Mouse (Mus musculus) brain, embryonic 18.5 days (tissue): ENCODE measurements around the gene Osbpl2.

Source experiments
- DNase-seq: peaks from one replicate; pipeline ENCODE4 v3.0.0-alpha.2; 2012; ENCODE audit warnings: low read depth, low spot score

Osbpl2 gene

DNA sequence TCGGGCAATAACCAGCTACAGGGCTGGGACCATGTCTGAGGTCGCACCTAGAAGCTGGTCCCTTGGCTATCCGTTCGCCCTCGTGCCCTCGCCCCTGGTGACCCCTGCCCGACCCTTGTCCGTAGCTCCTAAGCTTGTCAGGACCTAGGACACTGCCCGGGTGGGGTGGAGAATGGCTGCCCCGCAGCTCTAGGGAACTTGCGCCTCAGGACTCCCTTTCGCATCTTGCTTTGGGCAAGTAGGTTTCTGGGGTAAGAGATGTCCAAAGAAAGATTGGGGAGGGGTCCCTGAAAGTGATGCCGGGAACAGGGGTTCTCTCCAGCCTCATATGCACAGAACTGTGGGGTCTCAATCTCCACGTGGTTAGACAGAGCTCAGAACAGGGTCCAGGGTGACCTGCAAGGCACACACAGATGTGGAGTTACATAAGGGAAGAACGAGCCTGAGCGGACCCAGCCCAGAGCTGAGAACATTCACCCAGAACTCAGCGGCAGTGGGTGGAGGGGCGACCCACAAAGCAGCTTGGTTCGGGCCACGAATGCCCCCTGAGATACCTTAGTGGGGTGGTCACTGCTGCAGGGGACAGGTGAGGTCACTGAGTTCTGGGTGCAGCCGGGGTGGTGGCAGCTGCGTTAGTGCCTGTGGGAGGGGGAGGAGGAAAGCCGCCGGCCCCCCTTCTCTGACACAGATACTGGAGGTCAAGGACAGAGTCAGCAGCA lies 14.3 kb upstream of the Osbpl2 start:
- DNase-seq, result no peak

DNA sequence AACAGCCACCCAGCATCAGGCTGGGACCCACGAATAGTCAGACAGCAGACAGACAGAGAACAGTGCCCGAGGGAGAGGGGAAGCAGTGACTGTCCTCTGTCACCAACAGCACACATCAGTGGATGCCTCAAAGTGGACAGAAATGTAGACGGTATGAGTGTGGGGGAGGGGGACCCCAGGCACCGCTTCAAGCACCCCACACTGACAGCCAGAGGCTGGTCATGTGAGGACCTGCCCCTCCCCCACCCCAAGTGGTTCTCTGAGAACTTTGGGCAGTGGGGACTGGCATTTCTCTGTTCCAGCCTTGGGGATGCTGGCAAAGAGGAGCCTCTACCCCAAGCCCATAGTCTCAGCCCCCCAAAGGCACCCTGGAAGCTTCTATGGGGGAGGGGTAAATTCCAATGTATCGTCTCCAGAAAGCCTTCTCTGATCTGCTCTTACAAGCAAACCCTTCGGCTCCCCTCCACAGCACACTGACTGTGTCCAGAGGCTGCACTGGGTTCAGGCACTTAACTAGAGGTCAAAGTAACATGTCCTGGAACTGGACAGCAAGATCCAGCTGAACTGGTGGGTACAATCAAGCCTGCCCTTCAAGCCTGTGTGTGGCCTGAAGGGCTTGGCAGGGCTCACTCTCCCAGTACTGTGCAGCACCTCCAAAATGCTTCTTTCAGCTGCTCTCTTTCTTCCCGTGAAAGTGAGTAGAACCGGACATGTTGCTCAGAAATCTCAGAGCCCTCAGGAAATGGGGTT lies 13.5 kb upstream of the Osbpl2 start:
- no peak for DNase-seq

DNA sequence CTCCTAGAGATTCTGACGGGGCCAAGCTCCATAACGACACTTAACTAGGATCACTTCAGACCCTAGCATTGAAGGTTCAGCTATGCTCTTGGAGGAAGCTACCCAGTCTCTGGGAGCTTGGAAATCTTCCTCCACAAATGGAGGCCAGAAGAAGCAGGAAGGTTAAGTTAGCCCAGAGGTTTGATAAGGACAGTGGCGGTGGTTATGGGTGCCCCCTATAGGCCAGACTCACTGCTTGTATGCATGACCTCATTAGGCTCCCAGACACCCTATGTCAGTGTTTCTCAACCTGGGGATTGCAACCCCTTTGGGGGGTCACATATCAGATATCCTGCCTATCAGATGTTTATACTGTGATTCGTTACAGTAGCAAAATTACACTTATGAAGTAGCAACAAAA lies 12.0 kb upstream of the Osbpl2 start:
- no peak for DNase-seq

DNA sequence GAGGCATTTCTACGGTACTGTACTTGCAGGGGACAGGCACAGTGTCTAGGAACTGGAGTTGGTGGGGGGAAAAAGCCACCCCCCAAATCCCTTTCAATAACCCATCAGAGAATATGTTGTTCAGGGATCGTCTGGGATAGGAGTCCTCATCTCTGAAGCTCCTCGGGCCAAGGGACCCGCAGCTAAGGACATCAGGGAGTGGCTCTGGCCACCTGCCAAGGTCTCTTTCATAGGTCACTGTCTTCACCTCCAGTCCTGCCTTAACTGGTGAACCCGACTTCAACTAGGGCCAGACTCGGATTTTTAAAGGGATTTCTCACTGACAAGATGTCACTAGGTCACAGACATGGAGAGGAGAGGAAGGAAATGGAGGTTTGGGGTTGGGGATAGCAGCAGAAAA lies 10.8 kb upstream of the Osbpl2 start:
- no peak for DNase-seq

DNA sequence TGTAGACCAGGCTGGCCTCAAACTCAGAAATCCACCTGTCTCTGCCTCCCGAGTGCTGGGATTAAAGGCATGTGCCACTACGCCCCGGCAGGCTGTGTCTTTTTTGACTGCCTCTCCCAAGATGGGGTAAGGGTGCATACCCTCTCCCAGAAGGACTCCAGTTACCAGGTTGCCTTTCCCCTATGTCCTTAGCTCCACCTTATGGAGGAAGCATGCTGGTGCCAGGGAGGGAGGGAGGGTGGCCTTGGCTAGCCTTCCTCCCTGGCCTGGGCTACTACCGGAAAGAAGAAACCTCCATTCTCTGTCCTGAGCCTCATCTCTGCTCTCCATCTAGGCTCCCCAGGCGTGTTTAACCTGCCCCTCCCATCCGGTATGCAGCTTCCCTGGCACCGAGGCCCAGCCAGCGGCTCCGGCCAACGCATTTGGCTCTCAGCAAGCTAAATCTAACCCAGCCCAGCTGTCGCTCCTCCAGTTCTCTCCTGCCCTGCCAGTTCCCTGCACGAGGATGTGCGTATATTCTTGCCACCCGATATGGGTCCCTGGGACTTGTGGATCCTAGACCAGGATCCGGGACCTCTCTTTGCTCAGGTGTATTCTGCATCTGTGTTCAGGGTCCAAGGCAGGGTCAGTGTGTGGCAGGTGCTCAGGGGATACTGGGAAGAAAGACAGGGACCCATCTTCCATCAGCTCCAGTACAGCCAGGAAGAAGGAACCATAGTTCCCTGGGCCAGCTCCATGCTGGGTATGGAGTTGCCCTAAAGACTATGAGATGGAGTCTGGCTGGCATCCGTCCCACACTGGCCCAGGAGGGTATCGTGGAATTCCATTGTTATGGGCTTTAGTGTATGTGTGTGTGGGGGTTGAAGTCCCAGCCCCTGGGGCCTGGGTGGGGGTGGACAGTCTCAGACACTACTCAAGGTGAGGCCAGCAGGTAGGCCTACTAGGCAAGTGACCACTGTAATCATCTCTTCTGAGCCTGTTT lies 4.9 kb upstream of the Osbpl2 start:
- DNase-seq, result no peak

DNA sequence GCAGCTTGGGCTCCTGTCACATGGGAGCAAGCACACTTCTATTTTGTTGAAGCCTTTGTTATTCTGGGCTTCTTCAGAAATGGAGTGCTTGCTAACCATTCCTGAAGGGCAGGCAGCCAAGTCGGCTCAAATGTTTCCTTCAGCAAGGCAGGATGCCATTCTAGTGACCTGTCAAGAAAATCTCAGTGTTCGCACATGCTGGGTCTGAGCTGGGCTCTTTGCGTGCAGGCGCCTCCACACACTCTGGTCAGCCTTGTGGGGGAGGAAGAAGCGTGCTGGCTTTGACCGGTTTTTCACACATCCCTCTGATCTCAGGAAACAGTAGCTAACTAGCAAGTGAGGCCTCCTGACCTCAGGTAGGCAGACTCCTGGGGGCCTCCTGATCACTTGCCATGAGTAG lies 3.8 kb upstream of the Osbpl2 start:
- DNase-seq, result no peak

DNA sequence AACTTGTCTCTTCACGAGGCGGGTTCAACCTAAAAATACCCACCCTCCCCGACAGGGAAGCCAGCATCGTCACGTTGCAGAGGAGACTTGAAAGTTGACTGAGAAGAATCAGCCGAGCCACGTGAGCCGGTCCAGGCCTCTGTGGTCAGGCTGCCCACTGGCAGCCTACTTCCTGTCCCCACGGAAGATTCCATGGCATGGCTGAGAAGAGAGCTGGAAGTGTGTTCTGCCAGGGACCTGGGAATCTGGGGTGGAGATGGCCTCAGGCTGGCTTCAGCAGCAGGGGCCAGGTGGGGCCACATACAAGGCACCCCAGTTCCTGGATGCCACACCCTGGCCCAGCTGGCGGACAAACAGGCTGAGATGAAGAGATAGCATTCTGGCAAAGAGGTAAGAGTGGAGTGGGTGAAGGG lies 3.0 kb upstream of the Osbpl2 start:
- no peak for DNase-seq

DNA sequence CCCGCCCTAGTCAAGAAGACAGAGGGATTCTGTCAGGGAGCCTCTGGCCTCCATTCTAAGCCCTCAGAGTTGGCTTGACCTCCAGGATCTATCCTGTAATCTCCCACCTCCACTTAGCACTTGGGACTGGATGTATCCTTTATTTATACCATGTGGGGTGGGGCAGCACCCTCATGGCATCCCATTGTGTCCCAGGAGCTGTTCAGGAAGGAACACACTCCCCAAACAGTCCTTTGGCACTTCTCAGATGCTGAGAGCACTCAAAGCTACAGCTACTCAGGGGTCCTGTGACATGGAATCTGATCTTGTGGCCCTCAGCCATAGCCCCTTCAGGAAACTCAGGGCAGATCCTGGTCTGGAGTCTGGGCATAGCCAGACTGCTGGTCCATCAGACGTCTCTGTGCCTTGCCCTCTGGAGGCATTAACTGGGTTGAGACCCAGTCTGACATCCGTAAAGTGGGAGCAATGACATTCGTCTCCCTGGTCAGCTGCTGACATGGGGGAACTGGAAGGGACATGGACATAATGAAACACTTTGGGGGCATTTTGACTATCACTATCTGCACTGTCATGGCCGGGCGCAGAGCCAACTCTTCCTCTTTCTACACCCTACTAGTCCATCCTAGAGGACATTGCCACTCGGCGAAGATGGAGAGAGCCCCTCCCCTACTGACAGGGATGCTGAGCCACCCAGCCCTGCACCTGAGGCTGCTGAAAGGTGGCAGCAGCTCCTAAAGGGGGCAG lies 2.2 kb upstream of the Osbpl2 start:
- no peak for DNase-seq

DNA sequence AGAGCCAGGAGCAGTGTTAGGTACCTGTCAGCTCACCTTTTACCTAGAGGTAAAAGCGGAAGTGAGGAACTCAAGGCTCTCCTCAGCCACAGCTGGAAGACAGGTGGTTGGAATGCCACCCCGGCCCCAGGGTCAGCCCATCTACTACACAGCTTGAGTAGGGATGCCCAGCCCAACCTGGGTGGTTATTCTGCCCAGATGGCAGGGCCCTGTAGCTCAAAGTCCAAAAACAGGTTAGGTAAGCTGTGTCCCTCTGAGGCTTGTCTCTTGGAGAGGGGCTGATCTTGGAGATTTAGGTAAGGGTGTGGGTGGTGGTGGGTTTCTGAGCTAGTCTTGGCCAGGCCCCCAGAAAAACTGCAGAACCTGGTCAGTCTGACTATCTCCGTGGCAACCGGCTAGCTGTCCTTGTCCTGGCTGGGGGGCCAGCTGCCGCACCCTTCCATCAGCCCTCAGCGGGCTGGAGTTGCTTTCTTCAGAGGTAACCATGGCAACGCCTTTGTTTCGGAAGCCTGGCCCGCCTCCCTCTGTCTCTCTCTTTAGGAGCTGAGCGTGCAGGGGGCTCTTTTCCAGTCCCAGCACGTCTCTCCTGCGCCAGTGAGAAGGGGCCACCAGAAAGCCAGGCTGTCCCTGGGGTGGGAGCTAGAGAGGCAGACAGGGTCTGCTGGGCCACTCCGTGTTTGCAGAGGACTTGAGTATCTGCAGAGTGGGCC lies 1.5 kb upstream of the Osbpl2 start:
- peak; percentile 59 for DNase-seq

DNA sequence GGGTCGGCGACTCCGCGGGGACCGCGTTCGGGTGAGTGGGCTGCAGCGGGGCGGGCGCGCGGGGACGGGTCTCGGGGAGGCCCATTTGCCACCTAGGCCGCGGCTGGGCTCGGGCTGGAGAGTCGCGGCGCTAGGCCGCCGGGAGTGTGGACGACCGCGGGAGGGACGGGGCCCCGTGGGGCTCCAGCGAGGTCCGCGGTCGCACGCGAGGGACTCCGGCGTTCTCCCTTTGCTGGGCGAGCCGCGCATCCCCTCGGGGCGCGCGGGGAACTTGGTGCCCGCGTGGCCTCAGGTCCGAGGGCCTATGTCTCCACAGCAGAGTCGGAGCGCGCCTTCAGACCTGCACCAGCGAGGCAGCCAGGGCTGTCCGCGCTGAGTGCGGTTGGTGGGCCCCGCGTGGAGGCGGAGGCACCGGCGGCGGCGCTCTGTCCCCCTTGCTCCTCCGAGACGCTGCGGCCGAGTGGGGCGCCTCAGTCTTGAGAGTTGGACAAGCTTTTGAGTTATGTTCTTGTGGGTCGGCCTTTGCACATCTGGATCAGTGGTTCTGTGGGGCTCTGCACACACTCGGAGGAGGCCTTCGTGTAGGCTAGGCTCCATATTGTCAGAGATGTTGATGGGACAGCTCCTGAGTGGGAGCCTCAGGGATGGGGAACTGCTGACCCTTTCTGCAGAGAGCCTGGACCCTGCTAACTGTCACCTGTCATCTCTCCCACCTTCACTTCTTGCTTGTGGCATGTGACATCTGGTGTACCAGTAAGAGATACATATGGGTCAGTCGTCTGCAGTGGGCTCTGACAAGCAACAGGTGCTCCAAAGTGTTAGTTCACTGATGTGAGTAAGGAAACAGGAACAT lies 559 bp downstream of the Osbpl2 start:
- DNase-seq, result no peak

DNA sequence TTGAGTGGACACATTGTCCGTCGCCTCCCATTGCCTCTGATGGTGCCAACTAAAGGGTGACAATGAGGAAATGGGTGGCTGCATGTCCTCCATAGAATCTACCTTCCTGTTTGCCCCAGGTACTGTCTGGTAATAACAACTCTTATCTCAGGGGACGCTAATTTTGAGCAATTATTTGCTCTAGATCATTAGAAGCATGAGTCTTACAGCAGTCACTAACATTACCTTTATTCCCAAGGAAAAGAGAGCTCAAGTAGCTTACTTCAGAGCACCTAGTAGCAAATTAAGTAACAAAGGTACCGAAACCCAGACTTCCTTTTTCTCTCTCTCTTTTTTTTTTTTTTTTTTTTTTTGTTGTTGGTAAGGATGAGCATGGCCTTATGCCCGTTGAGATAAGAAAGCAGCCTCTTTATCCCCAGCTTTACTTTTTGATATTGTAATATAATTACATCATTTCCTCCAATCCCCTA lies 1.2 kb downstream of the Osbpl2 start:
- no peak for DNase-seq

DNA sequence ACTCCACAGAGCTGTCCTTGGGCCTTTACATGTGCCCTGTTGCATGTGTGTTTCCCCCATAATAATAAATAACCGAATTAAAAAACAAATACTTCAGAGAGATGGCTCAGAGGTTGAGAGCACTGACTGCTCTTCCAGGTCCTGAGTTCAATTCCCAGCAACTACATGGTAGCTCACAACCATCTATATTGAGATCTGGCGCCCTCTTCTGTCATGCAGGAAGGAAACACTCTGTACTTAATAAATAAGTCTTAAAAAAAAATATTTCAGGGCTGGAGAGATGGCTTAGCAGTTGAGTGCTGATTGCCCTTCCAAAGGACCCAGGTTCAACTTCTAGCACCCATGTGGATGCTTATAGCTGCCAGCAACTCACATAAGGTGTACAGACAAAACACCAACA lies 5.1 kb downstream of the Osbpl2 start:
- DNase-seq, result no peak

DNA sequence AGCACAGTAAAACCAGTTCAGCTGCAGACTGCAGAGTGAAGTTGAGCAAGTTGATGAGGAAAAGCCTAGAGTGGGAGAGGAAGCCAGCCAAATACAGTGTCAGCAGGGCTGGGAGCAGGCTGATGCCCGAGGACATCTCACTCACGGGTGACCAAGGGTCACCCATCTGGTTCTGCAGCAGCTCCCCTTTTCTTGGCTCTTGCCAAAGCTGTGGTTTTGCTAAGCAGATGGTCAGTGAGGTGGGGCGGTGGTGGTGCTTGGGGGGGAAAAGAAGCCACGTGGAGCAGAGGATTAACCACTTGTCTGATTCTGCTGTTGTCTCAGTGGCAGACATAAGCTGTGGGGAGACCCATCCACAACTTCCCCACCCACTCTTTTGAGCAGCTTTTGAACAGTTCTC lies 7.1 kb downstream of the Osbpl2 start:
- DNase-seq, result no peak

DNA sequence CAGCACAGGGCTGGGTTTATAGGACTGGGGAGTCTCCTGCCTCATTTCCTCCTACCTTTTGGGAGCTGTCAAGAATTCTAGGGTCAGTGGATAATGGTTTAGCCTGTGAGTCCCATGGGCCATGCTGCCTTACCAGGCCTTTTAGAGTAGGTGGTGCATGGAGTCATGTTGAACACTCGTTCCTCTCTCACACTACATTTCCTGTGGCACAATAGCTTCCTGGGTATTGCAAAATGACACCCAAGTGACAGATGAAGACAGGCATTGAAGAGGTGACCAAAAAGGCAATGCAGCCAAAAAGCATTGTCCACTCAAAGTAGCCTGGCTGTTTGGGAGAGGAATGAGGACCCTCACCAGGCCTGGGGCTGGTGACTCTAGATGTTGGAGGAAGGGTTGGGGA lies 8.6 kb downstream of the Osbpl2 start:
- DNase-seq, result no peak

DNA sequence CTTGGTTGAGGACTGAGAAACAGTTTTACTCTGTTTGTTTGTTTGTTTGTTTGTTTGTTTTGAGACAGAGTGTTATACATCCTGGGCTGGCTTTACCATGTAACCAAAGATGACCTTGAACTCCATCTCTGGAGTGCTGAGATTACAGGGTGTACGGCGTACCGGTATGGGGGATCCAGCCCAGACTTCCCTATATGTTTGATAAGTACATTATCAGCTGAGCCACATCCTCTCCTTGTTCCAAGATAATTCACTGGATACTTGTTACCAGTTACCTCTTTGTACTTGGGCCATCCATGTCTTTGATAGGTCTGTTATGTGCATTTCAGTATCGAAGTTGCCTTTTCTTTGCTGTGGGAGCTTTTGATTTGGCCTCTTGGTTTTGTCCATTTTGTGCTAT lies 14.1 kb downstream of the Osbpl2 start:
- no peak for DNase-seq

DNA sequence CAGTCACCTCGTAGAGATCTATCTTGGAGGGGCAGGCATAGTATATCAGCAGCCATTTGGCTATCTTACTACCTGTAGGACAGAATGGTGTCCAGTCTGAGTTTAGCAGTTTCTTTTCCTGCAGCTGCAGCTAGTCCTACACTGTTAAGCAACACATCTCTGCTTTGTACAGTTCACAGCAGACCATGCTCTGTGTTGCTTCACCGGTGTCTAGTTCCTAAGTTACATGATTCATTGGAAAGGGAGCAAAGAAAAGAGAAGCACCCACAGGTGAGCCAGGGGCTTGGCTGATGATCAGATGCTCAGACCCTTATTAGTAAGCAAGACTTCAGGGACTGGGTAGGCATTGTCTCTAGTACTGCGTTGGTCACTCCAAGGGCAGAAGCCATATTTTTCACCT lies 14.8 kb downstream of the Osbpl2 start:
- no peak for DNase-seq

DNA sequence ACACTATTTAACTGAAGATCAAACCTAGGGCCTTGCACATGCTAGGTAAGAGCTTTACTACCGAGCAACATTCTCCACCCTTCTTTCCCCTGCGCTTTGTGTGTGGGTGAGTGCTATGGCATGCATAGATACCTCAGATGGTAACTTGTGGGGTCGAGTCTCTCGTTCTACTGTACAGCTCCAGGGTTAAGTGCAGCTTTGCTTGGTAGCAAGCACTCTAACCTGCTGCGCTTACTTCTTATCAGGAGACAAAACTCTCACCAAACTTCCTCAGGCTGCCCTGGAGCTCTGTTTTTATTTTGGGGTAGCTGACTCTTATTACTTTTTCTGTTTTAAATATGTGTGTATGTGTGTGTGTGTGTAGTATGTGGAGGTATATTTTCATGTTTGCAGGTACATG lies 16.3 kb downstream of the Osbpl2 start:
- no peak for DNase-seq

DNA sequence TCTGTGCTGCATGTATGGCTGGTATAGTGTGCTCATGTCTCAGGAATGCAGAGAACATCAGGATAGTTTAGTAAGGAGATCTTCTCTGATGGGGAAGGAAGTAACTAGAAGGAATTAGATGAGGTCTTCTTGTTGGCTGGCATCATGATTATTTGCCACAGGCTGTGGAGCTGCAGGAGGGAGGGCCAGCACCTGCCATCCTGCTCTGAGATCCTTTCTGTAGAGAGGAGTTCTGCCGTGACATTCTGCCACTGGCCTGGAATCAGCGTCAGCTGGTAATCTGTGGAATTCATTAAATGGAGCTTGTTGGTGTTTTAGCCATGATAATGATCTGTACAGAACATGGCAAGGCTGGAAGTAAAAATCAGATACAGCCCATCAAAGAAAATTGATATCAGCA lies 27.0 kb downstream of the Osbpl2 start:
- DNase-seq, result no peak

DNA sequence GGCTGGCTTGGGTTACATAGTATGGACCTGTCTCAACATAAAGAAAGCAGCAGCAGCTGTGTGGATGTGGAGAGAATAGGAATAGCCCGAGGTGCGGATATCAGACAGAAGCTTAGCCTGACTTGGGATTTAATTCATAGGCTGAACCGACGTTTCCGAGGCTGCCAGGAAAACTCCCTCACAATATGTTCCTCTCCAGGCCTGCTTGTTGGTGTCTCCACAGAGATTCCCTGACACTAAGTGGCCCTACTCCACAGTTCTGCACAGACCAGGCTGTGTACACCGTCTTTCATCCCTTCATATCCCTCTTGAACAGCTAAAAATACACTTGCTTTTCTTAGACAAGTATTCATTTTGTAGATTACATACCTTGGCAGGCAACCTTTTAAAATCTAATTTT lies 28.3 kb downstream of the Osbpl2 start:
- DNase-seq, result no peak

DNA sequence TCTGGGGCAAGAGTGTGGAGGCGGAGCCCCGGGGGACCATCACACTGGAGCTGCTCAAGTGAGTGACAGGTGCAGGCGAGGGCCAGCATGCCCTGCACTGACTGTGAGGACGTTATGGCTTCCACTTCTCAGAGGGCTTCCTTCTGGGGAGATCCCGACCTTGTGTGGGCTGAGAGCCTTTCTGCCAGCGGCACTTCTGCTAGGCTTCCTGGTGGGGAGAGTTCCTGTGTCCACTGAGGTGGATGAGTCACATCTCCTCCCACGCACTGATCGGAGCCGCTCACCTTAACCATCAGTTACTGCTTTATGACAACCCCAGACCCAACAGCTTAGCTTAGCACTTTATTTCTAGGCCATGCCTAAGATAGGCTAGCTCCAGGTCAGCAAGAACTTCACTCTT lies 29.4 kb downstream of the Osbpl2 start:
- no peak for DNase-seq
